Mouse (Mus musculus) heart, adult 9 months (tissue): ENCODE data around the gene Pou2f2.

Experiments
- DNase-seq, 2 experiments: peaks; one replicate each; pipeline ENCODE4 v3.0.0; 2022; ENCODE audit warnings: low spot score in 2 of 2

The Pou2f2 gene

DNA sequence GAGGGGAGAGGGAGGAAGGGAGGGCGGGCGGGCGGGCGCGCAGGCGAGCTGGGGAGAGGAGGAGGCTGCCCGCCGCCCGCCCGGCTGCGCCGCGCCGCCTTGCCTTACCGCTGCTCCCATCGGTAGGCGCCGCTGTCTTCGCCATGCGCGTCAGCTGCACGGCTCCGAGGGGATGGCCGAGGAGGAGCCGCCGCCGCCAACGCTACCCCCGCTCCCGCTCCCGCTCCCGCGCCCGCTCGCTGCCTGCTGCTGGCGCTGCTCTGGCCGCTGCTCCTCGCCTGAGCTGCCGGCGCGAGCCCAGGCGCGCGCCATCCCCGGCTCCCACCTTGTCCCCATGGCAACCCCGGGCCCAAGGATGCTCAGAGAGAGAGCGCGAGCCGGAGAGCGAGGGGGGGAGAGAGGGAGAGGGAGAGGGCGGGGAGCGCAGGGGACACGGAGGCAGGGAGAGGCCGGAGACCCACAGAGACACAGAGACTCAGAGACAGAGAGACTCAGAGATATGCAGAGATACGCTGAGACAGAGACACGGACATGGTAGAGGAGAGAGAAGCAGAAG is at the start of gene Pou2f2:
Gene Pou2f2 (minus strand): TSS at position 121 of the 556 bp plus-strand sequence.
- DNase-seq = peak; percentile 49 to 61

DNA sequence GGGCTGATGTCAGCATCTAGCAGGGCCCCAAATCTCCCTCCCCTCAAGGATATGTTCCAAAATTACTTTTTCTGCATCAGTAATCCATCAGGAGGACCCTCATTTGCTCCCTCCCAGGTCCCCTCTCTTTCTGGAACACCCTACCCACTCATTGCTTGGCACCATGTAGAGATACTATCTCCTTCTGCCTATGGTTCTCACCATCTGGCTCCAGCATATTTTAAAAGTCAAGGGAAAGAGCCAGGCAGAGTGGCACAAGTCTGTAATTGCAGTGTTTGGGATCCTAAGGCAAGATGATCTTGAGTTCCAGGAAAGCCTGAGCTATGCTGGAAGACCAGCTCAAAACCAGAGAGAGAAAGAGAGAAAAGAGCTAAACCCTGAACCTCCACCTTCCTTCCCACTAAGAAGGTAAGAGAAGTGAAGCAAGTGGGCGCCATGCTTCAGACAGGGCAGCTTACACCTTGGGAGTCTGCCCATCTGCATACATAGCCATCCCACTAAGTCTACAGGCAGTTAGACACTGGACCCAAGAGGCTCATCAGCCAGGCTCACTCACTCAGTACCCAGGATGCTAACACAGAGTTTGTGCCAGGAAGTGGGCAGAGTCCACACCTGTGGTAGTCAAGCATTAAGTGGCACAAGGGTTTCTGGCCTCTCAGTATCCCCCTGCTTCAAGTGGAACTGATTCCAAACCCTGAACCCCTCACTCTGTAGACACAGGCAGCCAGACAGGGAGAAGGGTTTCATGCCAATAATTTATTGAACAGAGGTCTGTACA is 48.2 kb upstream of the Pou2f2 start:
- DNase-seq = no peak

DNA sequence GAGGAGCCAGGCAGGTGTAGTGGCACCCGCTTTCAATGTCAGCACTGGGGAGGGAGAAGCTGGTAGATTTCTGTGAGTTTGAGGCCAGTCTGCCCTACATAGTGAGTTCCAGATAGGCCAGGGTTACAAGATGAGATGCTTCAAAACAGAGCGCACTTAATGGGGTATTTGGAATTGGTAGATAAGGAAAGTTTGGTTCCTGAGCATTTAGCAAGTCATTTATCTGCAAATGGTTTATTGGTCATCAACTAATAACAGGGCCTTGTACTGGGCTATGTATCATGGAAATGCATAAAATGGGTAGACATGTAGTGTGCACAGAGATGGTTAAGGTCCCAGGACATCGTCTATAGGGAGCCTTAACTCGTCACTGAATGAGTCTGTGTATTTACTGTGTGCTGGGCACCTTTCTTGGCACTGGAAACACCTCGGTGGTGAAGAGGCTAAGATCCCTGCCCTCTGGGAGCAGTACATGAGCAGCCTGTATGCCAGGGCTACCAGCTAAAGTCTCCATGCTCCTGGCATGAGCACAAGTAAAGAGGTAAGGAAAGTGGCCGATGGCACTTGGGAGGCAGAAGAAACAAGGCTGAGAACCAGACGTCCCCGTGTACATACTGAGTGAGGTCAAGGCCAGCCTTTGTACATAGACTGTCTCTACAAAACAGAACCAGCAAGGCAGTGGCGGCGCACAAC is 42.9 kb upstream of the Pou2f2 start:
- DNase-seq = no peak

DNA sequence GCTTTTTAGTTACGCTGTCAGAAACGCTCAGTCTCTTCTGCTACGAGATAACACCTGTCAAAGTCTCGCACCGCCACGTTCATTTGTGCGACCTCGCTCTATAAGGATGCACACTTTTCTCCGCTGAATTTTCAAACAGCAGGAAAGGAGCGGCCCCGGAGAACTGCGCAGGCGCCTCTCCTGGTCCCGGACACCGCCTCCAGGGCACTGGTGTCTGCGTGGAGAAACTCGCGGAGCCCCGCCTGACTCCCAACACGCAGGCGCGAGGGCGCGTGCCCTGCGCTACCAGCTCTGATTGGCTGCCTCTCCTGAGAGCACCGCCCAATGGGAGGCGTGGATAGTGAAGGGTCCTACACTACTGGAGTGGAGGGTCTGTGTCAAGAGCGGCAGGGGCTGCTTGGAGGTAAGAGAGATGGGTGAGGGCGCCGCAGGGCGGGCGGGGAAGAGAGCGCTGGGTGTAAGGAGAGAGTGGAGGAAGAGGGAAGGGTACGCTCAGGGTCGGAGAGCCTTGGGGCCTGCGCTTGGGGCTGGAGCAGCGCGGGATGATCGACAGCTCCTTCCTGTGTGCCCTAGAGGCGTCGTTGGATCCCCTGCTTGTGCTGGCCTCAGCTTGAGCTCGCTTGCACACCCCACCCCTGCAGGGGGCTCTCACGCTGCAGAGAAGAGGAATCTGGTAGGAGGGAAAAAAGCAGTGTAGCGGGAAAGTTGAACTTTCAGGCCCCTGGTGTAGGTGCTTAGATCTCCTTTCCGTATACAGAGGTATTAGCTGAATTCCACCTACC is 41.8 kb upstream of the Pou2f2 start, which contains the start of gene Zfp526:
Gene Zfp526 (plus strand): TSS at position 324 of the 782 bp plus-strand sequence.
- peak; percentile 99 for DNase-seq

DNA sequence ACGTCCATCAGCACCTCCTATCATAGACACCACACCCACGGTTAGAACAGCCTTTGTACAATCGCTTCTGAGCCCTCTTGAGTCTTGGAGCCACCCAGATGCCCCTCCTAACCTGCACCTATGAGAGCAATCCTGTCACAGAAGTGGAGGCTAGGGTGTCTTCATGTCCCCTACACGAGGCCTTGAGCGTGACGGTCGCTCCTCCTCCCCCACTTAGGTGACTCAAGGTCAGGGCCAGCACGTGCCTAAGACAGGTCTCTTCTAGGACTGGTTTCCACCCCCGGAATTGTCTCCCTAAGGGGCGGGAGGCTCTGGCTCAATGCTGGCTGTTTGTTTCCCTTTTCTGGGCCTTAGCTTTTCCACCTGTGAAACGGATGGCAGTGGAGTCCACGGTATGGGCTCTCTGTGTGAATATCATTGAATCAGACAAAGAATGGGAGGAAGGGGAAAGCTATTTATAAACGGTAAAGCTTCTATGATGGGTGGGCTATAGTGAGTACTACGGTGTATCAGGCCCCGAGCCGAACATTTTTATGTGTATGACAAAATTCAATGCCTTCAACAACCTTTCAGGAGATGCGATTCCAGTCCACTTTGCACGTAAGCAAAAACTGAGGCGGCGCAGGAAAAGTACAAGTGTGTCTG is 41.1 kb upstream of the Pou2f2 start, which contains the start of gene Dedd2:
Gene Dedd2 (minus strand): TSS at position 159 of the 645 bp plus-strand sequence.
- peak; percentile 59 to 79 for DNase-seq

DNA sequence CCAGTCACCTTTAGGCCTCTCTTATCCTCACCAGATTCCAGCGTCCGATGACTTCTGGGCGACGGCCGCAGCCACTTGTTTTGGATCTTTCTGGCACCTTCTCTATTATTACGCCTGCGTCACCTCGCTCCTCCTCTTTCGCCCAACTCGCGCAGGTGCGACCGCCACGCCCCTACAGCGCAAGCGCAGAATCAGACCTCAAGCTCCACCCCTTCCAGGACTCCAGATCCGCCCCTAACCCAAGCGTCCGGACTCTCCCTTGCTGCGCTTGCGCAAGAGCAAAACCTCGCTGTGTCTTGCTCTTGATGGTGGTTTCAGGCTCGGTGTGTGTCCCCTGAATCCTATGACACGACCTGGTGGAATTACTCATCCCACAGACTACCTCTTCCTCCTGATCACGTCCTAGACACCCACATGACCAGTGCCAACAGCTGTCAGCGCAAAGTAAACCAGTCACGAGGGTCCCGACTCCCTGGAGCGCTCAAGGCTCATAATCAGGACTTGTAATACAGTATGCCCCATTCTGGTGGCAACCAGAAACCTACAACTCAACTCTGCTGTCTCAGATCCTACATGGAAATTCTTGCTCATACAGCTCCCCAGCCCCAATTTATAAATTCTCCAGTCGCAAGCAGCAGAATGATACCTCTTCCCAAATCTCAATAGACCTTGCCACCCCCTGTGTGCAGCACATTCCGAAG is 40.4 kb upstream of the Pou2f2 start:
- peak; percentile 96 to 97 for DNase-seq

DNA sequence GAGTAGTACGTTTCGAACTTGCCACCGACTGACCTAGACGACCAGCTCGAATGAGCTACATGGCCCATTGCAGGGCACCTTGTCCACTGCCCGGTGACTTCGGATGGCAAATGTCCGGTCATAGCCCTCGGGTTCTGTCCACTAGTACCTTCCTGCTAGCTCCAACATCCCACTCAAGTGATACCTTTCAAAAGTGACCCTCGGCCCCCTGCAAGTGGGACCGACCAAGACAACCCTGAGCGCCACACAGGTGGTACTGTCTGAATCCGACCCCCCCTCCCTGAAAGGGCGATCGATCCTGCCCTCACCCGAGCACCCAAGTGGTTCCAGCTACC is 39.9 kb upstream of the Pou2f2 start:
- DNase-seq = no peak

DNA sequence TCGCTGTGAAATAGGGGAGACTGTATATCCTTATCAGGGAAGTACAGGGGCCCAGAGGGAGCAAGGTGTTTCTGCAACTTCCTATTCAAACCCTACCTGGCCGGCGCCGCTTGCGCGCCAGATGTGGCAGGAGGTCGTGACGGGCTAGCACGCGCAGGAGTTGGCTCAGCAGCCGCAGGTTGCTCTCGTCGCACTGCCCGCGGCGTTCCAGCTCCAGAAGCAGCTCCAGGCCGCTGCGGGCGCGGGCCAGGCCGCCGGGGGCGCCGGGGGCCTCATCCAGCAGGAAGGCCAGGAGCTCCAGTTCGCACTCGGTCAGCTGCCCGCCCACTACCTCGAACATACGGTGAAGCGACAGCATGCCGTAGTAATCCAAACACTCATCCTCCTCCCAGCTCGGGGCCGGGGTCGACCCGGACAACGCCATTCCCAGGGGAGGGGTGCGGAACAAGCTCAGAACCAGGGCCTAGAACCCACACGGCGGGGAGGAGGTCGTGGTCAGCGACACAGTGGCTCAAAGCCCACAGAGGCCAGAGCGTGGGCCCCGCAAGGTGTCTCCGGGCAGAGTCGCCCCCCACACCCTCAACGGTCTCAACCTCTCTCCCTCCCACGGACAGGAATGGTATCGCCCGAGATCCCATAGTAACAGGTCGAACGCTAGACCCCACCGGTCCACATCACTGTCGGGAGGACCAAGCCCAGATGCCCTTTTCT is 39.3 kb upstream of the Pou2f2 start:
- DNase-seq = peak; percentile 33 to 40

DNA sequence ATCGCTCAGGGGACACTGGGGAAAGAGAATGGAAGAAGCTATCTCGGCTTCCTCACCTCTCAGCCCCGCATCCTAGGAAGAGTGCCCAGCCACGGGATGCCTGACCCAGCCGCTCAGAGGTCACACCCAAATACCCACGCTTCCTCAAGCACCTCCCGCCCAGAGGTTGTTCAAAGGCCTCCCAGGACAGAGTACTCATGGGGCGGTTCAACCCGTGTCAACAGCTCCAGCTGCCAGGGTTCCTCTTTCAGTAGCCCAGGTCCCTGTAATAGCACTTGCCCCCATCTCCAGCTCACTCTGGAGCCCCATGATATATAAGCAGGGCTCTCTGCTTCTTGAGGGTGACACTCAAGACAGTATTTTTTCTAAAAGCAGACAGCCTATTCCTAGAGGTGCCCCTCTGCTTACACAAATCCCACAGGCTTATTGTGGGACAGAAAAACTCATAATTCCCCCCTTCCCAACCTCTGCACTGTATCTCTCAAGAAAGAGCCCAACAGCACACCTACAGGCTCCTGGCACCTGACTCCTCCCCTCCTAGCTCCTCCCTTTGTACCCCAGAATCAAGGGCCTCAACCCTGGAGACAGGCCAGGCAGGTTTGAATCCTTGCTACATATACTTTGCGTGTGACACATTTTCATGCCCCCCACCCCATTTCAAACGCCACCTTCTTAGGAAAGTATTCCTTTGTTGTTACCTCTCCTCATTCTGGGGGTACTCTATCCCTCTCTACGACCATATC is 38.3 kb upstream of the Pou2f2 start:
- DNase-seq = no peak

DNA sequence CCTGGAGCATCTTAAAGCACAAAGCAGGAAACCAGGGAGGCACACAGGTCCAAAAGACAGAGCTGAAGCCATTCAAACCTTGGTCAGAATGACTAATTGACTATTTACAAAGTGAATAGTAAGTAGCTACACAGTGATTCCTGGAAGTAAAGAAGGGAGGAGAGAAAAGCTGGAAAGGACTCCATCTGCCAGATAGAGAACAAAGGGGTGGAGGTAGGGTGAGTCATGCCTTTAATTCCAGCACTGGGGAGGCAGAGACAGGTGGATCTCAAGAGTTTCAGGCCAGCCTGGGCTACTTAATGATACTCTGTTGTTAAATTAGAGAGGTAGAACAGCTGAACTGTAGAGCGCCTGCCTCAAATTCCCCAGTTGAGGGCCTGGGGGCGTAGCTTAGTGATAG is 34.6 kb upstream of the Pou2f2 start:
- no peak for DNase-seq

DNA sequence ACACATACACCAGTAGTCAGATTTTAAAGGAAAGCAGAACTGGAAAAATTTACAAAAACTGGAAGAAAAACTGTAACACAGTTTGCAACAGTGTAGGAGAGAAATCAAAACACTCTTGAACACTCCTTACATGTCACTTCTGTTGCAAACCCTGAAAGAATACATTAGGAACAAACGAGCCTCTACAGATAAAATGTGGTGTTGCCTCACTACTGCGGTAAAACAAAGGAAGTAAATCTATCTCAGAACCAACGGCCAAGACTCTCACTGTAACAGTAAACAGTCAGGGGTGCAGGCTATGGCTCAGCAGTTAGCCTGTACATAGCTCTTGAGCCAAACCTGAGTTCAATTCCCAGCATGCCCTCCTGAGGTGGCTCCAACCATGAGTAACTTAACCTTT is 33.6 kb upstream of the Pou2f2 start:
- DNase-seq = no peak

DNA sequence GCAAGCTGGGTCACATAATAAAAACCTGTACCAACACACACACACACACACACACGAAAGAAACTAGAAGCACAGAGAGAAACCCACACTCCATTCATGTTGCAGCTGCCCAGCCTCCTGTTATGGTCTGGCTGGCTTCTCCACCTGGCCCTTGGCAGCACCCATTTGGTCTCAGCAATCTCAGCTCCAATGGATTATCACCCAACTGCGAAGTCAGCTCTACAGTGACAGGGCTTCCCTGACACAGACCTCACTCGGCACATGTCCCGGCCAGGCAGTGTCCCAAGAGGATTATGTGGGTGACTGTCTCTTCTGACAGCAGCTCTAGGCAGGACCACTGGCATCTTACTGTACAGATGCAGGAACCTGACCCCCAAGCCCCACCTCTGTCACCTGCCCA is 31.0 kb upstream of the Pou2f2 start:
- DNase-seq = no peak

DNA sequence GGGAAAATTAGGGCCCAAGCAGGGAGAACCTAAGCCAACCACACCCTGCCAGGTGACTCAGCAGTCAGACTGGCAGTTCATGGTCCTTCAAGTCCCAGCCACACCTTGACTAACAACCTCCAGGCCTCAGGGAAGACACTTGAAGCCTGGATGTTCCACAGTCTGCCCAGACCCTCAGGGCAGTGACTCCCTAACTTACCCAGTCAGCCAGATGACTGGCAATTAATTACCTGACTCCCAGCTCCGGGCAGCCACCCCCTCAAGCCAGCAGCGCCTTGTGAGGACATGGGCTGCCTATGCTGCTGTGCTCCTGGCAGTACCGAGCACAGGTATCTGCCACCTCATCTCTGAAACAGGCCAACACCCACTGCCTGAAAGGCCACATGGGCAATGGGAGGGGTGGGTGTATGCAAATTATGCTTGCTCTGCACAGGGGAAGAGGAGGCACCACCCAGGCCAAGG is 29.7 kb upstream of the Pou2f2 start:
- DNase-seq = no peak

DNA sequence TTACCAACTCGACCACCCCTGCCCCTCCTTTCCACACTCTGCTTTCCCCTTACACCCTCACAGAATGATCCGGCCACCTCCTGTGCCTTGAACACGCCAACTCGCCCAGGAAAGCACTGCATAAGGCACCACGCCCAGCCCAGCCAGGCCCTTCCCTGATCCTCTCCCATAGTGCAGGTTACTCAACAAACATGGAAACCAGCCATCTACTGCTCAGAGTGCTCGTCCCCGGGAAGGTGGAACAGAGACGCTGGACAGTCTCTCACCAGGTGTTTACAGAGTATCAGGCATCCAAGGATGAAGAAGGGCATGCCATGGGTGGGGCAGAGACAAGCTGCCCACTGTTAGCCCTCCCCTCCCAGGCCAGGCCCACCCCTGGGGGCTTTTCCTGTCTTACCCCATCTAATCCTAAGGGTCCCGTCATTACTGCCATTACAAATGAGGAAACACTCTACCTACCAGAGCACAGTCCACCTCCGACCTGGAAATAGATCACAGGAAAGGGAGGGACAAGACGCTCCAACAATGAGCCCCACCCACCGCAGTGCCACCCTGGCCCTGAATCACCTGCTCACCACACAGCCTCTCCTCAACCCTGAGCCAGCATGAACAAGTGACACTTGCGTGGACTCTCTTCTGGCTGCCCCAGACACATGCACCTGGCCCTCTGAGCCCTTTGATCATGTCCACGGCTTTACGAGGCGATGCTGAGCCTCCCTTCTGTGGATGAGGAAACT is 26.7 kb upstream of the Pou2f2 start:
- no peak for DNase-seq

DNA sequence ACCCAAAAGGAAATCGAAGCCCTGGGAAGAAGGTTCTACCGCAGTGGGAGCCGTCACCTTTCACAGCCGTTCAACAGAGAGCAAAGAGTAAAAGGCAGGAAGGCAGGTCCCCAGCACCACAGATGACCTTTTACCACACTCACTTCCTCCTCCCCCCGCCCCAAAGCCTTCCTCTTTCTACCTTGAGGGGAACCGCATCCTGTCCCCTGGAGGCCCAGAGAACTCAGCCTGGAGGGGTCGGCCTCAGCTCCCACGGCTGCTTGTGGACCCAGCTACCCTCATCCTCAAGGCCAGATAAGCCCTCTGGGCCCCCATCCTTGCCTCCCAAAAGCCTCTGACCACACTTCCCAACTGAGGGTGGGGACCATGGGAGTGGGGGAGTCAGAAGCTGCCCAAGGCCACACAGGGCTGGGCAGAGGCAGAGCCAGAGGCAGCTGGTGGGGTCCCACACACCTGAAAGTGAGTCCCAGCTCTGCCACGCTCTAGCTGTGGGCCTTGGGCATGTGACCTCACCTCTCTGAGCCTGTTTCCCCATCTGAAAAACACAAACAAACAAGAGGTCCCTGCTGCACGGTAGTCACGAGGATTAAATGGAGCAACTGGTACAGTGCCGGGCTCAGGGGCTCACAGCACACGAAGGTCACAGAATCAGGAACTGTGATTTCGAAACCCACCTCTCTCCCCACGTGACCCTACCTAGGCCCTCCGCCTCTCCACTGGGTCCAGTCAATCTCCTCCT is 26.0 kb upstream of the Pou2f2 start:
- DNase-seq = no peak

DNA sequence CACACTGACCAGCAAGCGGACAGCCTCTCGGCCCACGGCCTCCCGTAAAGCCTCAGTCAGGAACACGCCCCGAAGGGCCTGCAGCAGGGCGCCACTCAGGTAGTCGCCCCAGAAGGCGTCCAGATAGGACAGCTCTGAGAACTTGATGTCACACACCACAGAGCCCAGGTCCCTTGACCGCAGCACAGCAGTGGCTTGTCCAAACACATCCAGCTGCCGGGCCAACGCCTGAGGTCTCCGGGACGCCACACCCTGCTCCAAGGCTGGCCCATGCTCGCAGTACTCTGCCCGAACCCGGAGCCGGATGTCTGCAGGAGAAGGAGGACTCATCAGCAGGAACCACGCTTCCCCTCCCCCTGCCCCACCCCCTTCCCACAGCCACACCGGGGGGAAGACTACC is 24.1 kb upstream of the Pou2f2 start:
- DNase-seq = no peak

DNA sequence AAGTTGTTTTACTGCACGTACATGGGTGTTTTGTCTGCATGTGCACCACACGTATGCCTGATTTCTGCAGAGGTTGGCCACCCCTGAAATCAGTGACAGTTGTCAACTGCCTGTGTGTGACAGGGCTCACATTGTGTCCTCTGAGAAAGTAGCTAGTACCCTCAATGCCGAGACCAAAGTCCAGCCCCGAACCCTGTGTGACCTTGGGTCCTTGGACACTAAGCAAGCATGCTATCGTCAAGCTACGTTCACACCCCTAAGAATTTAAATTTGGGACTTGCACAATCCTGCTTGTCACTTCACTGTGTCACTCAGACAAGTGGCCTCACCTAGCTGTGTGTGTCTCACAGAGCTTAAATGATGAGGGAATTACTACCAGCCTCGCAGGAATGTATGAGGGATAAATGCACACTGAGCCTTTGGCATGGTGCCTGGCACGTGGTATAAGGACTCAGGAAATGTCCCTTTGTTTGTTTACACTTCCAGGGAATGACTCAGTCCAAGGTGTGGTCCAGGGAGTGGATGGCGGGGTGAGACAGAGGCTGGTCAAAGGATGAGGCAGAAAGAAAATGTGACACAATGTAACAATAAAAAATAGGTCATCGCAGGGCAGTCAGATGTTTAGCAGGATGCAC is 18.0 kb upstream of the Pou2f2 start:
- DNase-seq = no peak

DNA sequence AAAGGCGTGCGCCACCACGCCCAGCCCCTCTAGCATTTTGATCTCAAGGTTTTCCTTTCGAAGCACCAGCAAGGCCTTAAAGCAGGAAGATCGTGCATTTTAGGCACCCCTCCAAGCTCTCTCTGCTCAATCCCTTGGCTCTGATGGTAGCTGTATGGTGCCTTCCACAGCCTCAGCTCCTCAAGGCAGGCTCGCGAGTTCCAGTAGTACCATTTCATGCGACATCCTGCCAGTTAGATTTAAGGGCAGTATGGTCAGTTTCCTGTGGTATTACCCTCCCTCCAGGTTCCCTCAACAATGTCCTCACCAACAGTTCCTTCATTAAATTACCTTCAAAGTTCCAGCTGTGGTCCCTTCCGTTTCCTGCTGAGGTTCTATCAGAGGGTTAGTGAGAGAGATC is 16.6 kb upstream of the Pou2f2 start:
- DNase-seq = no peak
